In the genomic region with DNA sequence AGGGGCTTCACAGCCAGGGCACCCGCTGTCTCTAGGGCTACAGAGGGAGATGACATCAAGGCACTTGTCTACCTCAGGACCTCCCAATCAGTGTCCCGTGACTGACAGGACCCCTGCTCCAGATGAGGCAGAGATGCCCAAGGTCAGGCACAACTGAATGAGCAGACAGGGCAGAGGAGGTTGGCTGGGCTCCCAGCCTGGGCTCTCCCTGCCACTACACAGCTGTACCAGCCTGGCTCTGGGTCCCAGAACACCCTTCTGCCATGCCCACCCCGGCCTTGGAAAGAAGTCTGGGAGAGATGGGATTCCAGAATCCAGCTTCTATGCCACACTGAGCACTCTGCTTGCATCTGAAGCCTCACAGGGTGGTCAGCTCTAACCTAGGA, we compare ENCODE assay signal across 12 mouse cellular contexts. TPM values are rescaled to one million over a fixed set of nuclear protein-coding genes. Genes with fewer than 3 reads are reported as not detected.
DNase-seq lines count a peak whose midpoint lies in the region; ATAC-seq lines count a peak whose summit lies in the region.
"Had no signal": no experiment of that assay in that cellular context is flagged by ENCODE, and none has a peak within 500 bp of the region (broad histone marks: within the 10 kb centered on the region; RNA-seq: fewer than 3 reads in every experiment).

No protein-coding gene starts in this region.

- no peak for DNase-seq in forebrain, embryonic 10.5 days (ENCODE audit: extremely low spot score, low spot score)
- DNase-seq in kidney, adult 8-10 months, result no peak
- peak; percentile 56 for DNase-seq in ovary, adult 18-20 months (ENCODE audit: low spot score)
- DNase-seq in ovary, postnatal 14 days (ENCODE audit: low spot score), result no peak
- DNase-seq in layer of hippocampus, postnatal 14 days (ENCODE audit: low spot score in 2 of 2), result no peak

- peak overlapping the region; percentile 48 for H3K27ac ChIP-seq in forebrain, embryonic 10.5 days
- no peak overlapping the region for H3K27ac ChIP-seq in forebrain, embryonic 12.5 days
- peak overlapping the region; percentile 42; the same call in 1 of the 2 replicates for H3K27ac ChIP-seq in kidney, embryonic 15.5 days
- H3K27ac ChIP-seq in midbrain, embryonic 16.5 days (ENCODE audit: low read length), result no peak overlapping the region
- H3K27ac ChIP-seq: embryonic facial prominence, embryonic 15.5 days; midbrain, embryonic 12.5 days had no signal

- no peak overlapping the region for H3K9ac ChIP-seq in forebrain, embryonic 12.5 days
- no peak overlapping the region for H3K9ac ChIP-seq in kidney, embryonic 15.5 days
- H3K9ac ChIP-seq in midbrain, embryonic 16.5 days (ENCODE audit: low read depth, low read length), result 0 out of 2 replicates have a peak overlapping the region, but pooled peaks have one; percentile 0
- H3K9ac ChIP-seq: embryonic facial prominence, embryonic 15.5 days; midbrain, embryonic 12.5 days had no signal

- H3K4me2 ChIP-seq in forebrain, embryonic 12.5 days, result no peak overlapping the region
- no peak overlapping the region for H3K4me2 ChIP-seq in kidney, embryonic 15.5 days
- no peak overlapping the region for H3K4me2 ChIP-seq in midbrain, embryonic 16.5 days (ENCODE audit: low read length)
- H3K4me2 ChIP-seq: embryonic facial prominence, embryonic 15.5 days; midbrain, embryonic 12.5 days had no signal

- WGBS in forebrain, embryonic 10.5 days, result 63% methylated on average over 3 of the region's 3 CpGs
- WGBS in forebrain, embryonic 12.5 days, result 64% methylated on average over 3 of the region's 3 CpGs
- 57% methylated on average over 3 of the region's 3 CpGs for WGBS in kidney, embryonic 15.5 days
- WGBS in midbrain, embryonic 16.5 days, result 55% methylated on average over 3 of the region's 3 CpGs

- H3K27me3 ChIP-seq in forebrain, embryonic 10.5 days (ENCODE audit: poor library complexity, severe bottlenecking), result 0 out of 2 replicates have a peak, but pooled peaks cover 10% of the 10 kb centered on the region
- 0 out of 2 replicates have a peak, but pooled peaks cover 3% of the 10 kb centered on the region for H3K27me3 ChIP-seq in forebrain, embryonic 12.5 days
- H3K27me3 ChIP-seq in kidney, embryonic 15.5 days, result no peaks in the 10 kb centered on the region
- no peaks in the 10 kb centered on the region for H3K27me3 ChIP-seq in midbrain, embryonic 16.5 days (ENCODE audit: control insufficient read depth, insufficient read depth, low read depth, low read length)
- H3K27me3 ChIP-seq: embryonic facial prominence, embryonic 15.5 days; midbrain, embryonic 12.5 days had no signal

- H3K4me1 ChIP-seq in forebrain, embryonic 10.5 days, result peaks cover 57% of the 10 kb centered on the region
- peaks cover 23% of the 10 kb centered on the region for H3K4me1 ChIP-seq in forebrain, embryonic 12.5 days
- H3K4me1 ChIP-seq in kidney, embryonic 15.5 days, result peaks cover 72% of the 10 kb centered on the region
- peaks cover 9% of the 10 kb centered on the region; the same call in 1 of the 2 replicates for H3K4me1 ChIP-seq in midbrain, embryonic 16.5 days (ENCODE audit: control insufficient read depth, insufficient read depth, low read length)

- no peaks in the 10 kb centered on the region for H3K9me3 ChIP-seq in forebrain, embryonic 10.5 days
- H3K9me3 ChIP-seq in forebrain, embryonic 12.5 days, result no peaks in the 10 kb centered on the region
- H3K9me3 ChIP-seq in kidney, embryonic 15.5 days (replicated peaks), result no peaks in the 10 kb centered on the region
- no peaks in the 10 kb centered on the region for H3K9me3 ChIP-seq in midbrain, embryonic 16.5 days (replicated peaks; ENCODE audit: control insufficient read depth, low read length, poor library complexity, severe bottlenecking)
- H3K9me3 ChIP-seq: embryonic facial prominence, embryonic 15.5 days; midbrain, embryonic 12.5 days had no signal

- ATAC-seq in forebrain, embryonic 12.5 days (ENCODE audit: low FRiP score), result no peak
- no peak for ATAC-seq in kidney, embryonic 15.5 days (replicated peaks; ENCODE audit: low FRiP score)
- ATAC-seq in midbrain, embryonic 16.5 days, result no peak

- H3K36me3 ChIP-seq in forebrain, embryonic 10.5 days (replicated peaks), result no peaks in the 10 kb centered on the region
- no peaks in the 10 kb centered on the region for H3K36me3 ChIP-seq in forebrain, embryonic 12.5 days (replicated peaks)
- no peaks in the 10 kb centered on the region for H3K36me3 ChIP-seq in kidney, embryonic 15.5 days
- no peaks in the 10 kb centered on the region for H3K36me3 ChIP-seq in midbrain, embryonic 16.5 days (ENCODE audit: control insufficient read depth, insufficient read depth, low read length)
- H3K36me3 ChIP-seq: midbrain, embryonic 12.5 days had no signal

- H3K4me3 ChIP-seq in forebrain, embryonic 10.5 days, result no peak overlapping the region
- H3K4me3 ChIP-seq in forebrain, embryonic 12.5 days (replicated peaks), result no peak overlapping the region
- H3K4me3 ChIP-seq in kidney, embryonic 15.5 days (replicated peaks), result no peak overlapping the region
- no peak overlapping the region for H3K4me3 ChIP-seq in midbrain, embryonic 16.5 days (ENCODE audit: low read depth, low read length)
- H3K4me3 ChIP-seq: embryonic facial prominence, embryonic 15.5 days; midbrain, embryonic 12.5 days had no signal

RNA-seq across cellular contexts. Expression of gene Omp, which starts 11.0 kb away (rescaled TPM):
- 0.11 and 0.19 TPM in 2 replicates for polyA plus RNA-seq in forebrain, embryonic 10.5 days (2016; fragmentation: Nextera tagmentation; extraction: Ambion mirVana)
- 0.45 and 0.74 TPM in 2 replicates for polyA plus RNA-seq in forebrain, embryonic 12.5 days (2016; fragmentation: Nextera tagmentation; extraction: Ambion mirVana)
- 0.39 and 0.60 TPM in 2 replicates for polyA plus RNA-seq in kidney, embryonic 15.5 days (2015; fragmentation: Nextera tagmentation; extraction: Ambion mirVana)
- polyA plus RNA-seq in midbrain, embryonic 16.5 days (2015; fragmentation: Nextera tagmentation; extraction: Ambion mirVana), result 0.35 TPM in 2 replicates
- 1 to 10 TPM; 1.1 to 1.5 TPM for total RNA-seq in layer of hippocampus, postnatal 14 days (2021)
- polyA plus RNA-seq: midbrain, embryonic 12.5 days had no signal

RNA-seq across cellular contexts. Expression of gene Capn5, which starts 21.8 kb away (rescaled TPM):
- 5.8 TPM in 2 replicates for polyA plus RNA-seq in forebrain, embryonic 10.5 days (2016; fragmentation: Nextera tagmentation; extraction: Ambion mirVana)
- polyA plus RNA-seq in forebrain, embryonic 12.5 days (2016; fragmentation: Nextera tagmentation; extraction: Ambion mirVana), result 8.3 and 9.3 TPM in 2 replicates
- polyA plus RNA-seq in kidney, embryonic 15.5 days (2015; fragmentation: Nextera tagmentation; extraction: Ambion mirVana), result 12.7 and 14.1 TPM in 2 replicates
- polyA plus RNA-seq in midbrain, embryonic 16.5 days (2015; fragmentation: Nextera tagmentation; extraction: Ambion mirVana), result 23.5 and 24.0 TPM in 2 replicates
- total RNA-seq in layer of hippocampus, postnatal 14 days (2021), result 10 to 100 TPM; 57.0 to 58.9 TPM

RNA-seq across cellular contexts. Expression of gene Myo7a, which starts 36.9 kb away (rescaled TPM):
- polyA plus RNA-seq in forebrain, embryonic 10.5 days (2016; fragmentation: Nextera tagmentation; extraction: Ambion mirVana), result 20.1 and 20.8 TPM in 2 replicates
- polyA plus RNA-seq in forebrain, embryonic 12.5 days (2016; fragmentation: Nextera tagmentation; extraction: Ambion mirVana), result 18.9 and 19.4 TPM in 2 replicates
- 14.4 and 15.4 TPM in 2 replicates for polyA plus RNA-seq in kidney, embryonic 15.5 days (2015; fragmentation: Nextera tagmentation; extraction: Ambion mirVana)
- 22.5 and 22.8 TPM in 2 replicates for polyA plus RNA-seq in midbrain, embryonic 16.5 days (2015; fragmentation: Nextera tagmentation; extraction: Ambion mirVana)
- 10 to 100 TPM; 13.5 to 14.4 TPM for total RNA-seq in layer of hippocampus, postnatal 14 days (2021)

RNA-seq across cellular contexts. Expression of gene B3gnt6, which starts 43.0 kb away (rescaled TPM):
- polyA plus RNA-seq in forebrain, embryonic 10.5 days (2016; fragmentation: Nextera tagmentation; extraction: Ambion mirVana), result 0.06 TPM in 1 of 2 replicates, not detected in the other
- polyA plus RNA-seq in forebrain, embryonic 12.5 days (2016; fragmentation: Nextera tagmentation; extraction: Ambion mirVana), result 0.13 and 0.15 TPM in 2 replicates
- 0.06 TPM in 1 of 2 replicates, not detected in the other for polyA plus RNA-seq in kidney, embryonic 15.5 days (2015; fragmentation: Nextera tagmentation; extraction: Ambion mirVana)
- 0.45 and 0.57 TPM in 2 replicates for polyA plus RNA-seq in midbrain, embryonic 16.5 days (2015; fragmentation: Nextera tagmentation; extraction: Ambion mirVana)
- total RNA-seq in layer of hippocampus, postnatal 14 days (2021), result under 1 TPM; 0.23 to 0.26 TPM
- total RNA-seq: gastrocnemius, adult 18-20 months had no signal
- polyA plus RNA-seq: embryonic facial prominence, embryonic 15.5 days; limb, embryonic 11.5 days; midbrain, embryonic 12.5 days had no signal

Comparison
In these comparisons a context has a peak if more than half of its experiments do, and no peak if none do; other contexts are left out.
1. H3K27ac ChIP-seq: peak in forebrain, embryonic 10.5 days (single experiment) and kidney, embryonic 15.5 days (single experiment); none in forebrain, embryonic 12.5 days (single experiment) and midbrain, embryonic 16.5 days (single experiment).